Mouse (Mus musculus) ovary, postnatal 14 days (tissue): ENCODE data around the gene Ppm1l.

Experiments
- DNase-seq: peaks from one replicate; pipeline ENCODE4 v3.0.0; 2022; ENCODE audit warnings: low spot score

Ppm1l gene

DNA sequence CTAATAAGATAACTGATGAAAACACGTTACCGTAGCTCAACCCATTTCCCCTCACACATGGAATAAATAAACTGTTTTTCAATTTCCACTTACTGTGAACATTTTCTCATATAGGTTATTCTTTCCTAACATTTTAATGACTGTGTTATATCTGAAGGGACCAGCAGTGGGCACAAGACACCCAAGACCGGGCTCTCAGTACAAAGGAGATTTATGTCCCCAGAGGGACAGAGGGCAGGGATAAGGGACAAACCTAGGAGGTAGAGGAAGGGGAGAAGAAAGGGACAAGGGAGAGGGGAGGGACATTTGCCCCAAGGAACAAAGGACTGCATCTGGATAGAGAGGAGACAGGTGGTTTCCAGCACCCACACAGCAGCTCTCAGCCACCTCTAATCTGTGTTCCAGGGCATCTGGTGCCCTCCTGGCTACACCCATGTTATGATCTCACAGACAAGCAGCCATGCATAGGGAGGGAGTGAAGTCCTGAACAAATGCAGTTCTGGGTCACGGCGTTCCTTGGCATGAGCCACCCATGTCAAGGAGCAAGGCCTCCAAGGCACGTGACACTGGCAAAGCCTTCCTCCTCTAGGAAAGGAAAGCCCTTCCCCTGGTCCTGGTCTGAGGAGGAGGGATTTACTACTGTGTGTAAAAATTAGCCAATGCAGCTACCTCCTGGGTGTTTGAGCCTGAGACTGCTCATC is 174.5 kb downstream of the Ppm1l start:
- DNase-seq = peak; percentile 12

DNA sequence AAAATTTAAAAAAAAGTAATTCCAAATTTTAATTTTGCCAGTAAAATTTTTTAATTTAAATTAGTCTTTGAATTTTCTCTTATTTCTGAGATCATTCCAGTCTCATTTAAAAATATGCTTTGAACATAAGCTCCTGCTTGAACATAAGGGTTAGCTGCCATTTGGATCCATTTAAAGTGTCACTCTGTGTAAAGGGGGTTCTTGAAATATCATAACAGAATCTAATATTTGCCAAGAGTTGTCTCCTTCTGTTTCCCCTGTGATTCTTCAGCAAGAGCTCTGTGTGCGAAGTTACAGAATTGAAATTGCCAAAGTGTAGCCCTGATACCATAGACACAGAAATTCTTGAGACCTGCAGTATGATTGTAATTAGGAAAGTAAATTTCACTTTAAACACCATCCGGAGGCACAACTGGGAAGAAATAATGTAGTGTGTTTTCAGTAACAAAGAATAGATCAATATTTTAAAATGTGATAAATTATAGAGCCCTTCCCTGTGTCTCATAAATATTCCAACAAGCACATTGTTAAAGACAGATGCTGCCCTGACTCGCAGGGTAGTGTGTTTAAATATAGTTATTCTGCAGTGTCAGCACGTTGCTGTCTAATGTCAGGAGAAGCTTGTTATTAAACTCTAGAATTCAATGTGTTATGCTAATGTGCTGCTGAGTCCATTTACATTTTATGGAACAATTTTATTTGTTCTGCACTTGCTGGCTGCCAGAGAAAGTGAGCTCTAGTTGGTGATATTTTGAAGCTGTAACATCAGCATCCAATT is 177.8 kb downstream of the Ppm1l start:
- no peak for DNase-seq

DNA sequence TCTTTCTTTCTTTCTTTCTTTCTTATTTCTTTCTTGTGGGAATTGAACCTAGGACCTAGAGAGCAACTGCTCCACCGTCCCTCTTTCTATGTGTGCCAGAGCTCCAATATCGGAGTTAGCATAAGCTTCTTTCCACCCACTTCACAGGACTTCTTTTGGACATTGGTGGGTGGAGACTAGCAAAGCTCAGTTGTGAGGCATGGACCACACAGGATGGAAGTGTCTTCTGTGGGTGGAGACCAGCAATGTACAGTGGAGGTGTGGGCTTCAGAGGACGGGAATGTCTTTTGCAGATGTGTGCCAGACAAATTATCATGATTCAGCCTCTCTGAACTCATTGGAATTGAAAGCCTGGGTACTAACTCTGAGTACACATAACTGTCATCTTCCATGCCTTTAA is 180.5 kb downstream of the Ppm1l start:
- no peak for DNase-seq

- DNase-seq = no peak
Measured at GRCm38 (mm10) chr3:69502009-69502408, 185.3 kb downstream of the Ppm1l start.

- DNase-seq = no peak
Measured at GRCm38 (mm10) chr3:69502527-69502926, 185.9 kb downstream of the Ppm1l start.

DNA sequence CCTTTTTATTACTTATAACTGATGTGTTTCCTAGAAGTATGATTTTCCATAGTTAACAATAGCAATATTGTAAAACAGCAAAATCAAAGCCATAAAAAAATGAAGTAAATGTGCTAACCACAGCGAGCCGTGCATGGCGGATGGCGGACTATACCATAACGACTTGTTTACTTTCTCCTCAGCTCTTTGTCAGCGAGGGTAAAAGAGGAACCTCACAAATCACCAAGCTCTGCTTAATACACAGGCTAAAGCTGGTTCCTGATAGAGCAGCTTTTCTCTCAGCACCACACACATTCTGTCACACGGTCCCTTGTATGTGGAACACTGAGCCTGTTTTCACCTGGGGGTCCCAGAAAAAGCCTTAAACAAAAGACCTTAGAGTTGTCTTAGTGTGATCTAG is 188.4 kb downstream of the Ppm1l start:
- DNase-seq = no peak

GRCm38 (mm10) chr3:69506352-69506751 is 189.7 kb downstream of the Ppm1l start:
- DNase-seq = no peak

GRCm38 (mm10) chr3:69509411-69509952 is 192.8 kb downstream of the Ppm1l start:
- no peak for DNase-seq

GRCm38 (mm10) chr3:69511881-69512280 is 195.2 kb downstream of the Ppm1l start:
- DNase-seq = no peak

- no peak for DNase-seq
Measured at GRCm38 (mm10) chr3:69512402-69512801, 195.7 kb downstream of the Ppm1l start.

GRCm38 (mm10) chr3:69515730-69516350 is 199.2 kb downstream of the Ppm1l start:
- DNase-seq = no peak

DNA sequence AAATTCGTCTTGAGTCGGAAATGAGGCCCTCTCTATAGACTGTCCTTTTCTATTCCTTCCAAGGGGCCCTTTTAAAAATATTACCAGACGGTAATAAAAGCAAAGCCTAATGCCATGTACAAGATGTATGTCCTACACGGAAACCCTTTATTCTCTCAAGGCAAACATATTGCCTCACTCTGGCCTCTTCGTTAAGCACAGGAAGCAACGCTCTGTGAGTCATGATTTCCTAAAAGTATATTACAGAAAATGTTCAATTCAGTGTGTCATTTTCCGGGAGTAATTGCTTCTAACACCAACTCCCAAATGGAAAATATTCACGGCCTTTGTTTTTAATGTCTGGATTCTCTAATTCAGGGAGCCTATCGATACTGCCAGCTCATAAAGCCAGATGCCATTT is 202.5 kb downstream of the Ppm1l start:
- no peak for DNase-seq

DNA sequence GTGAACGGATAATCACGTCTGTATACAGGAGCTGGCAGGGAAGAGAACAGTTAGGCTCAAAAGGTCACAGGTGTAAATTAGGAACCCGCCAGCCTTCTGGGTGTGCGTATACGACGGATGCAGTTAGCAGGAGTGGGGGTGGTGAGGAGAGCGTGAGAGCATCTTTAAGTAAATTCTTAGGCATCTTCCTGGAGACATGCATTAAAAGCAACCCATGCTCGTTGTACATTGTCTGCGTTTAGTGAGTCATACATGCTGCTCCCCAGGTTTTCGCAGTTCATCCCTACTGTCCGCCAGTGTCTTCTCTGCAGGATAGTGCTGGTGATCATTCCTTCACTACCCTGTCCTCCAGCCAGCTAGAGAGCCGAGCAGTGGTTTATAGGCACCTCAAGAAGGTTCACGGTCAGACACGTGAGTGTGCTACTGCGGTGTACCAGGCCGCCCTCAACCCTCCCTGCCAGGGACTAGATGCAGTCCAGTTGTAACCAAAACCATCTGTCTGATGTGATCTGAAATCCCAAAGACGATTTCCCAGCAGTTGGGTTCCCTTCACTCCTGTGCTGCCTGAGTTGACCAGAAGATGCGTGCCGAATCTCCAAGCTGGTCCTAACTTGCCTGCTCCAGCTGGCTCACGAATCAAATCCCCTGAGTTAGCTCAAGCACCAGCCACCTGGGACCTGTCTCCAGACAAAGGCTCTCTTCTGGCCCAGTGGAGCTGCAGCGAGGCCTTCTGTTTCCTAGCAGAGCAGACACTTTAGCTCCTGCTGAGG is 203.3 kb downstream of the Ppm1l start:
- DNase-seq = no peak

- DNase-seq = no peak
Measured at GRCm38 (mm10) chr3:69522270-69522669, 205.6 kb downstream of the Ppm1l start.

DNA sequence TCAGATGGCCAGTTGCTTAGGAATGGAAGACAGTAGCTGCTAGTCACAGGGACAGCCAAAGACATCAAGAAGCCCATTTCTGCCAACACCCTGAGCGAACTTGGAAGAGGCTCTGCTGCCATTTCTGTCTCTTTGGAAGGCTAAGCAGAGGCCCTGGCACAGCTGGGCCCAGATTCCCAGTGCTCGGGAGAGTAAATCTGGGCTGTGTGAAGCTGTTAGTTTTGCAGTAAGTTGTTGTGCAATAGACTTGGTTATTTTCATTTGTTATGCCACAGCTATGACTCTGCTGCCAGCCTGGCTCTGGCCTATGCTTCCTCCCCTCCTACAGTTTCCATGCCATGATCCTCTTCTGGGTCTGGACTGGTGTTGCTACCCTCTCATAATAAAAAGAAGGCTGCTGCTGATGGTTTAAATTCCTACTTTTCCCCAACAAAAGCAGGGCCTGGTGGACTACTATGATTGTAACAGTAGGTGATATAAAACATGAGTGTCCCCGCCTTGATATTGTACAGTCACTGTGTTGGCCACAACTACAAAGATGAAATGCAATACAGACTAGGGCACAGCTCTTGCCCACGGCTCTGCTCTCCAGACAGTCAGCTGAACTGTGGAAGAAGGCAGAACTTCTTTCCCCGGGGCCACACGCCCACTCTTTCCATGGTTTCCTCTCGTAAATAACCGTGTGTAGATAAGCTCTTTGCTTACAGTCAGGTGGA is 207.9 kb downstream of the Ppm1l start:
- DNase-seq = no peak

DNA sequence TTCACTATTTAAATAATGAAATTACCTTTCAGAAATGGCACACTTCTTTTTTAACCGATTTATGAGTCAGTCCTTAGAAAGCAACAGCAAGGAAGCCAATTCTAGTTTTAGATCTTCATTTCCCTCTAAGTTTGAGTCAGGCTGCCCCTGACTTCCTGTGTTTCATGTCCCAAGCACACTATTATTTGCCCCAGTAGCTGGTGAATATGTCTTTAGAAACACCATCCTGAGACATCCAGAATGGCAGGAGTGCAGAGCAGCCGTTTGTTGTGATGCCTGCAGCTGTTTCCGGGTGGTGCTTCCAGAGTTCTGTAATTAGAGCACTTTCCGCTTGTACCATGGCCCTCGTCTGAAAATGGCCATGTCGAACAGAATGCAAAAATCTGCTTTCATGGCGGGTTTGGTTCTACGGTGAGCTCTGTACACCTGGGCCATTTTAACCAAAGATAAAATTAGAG is 208.4 kb downstream of the Ppm1l start:
- DNase-seq = no peak

DNA sequence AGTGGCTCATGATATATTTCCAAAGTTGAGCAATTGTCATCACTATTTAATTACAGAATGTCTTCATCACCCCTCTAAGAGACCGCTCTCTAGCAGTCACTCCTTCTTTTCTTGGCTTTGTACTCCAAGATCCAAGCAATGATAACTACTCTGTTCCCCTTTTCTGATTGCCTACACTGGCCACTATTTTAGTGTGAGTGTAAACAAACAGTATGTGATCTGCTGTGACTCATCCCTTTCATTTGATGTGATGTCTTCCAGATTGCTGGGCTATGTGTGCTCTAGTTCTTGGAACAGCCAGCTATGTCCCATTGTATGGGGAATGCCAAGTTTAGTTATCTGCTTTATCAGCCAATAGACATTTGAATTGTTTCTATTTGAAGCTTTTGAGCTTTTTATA is 210.7 kb downstream of the Ppm1l start:
- no peak for DNase-seq

GRCm38 (mm10) chr3:69529576-69529975 is 212.9 kb downstream of the Ppm1l start:
- no peak for DNase-seq

GRCm38 (mm10) chr3:69531511-69531910 is 214.8 kb downstream of the Ppm1l start:
- no peak for DNase-seq

GRCm38 (mm10) chr3:69532687-69533086 is 216.0 kb downstream of the Ppm1l start:
- DNase-seq = no peak

DNA sequence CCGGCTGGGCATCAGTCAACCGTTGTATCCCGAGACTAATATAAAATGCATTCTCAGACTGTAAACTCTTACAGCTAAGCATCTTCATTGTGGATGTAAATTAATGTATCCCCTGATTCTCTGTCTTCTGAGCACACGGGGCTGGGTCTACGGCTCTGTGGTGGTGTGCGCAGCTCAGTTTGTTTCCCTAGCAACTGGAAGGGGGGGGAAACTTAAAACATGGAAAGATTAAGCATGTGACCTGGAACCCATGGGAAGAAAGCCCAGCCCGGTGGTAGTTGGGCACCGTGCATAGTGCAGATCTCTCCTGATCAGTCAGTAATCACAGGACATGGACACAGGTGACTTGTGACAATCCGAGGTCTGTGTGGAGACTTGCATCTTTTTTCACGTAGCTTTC is 218.8 kb downstream of the Ppm1l start:
- no peak for DNase-seq
